Mouse (Mus musculus) gonadal fat pad, adult 2 months (tissue): Measurements from ENCODE around the gene Dmwd. TPM values are rescaled to one million over a fixed set of nuclear protein-coding genes. Genes with fewer than 3 reads are reported as not detected.
"Not testable (repeated sequence)": the region's sequence is repeated elsewhere in the genome, so short reads cannot be mapped to it uniquely, and the experiment has no call there.

Source experiments
- DNase-seq: peaks from one replicate; pipeline ENCODE4 v3.0.0-alpha.2; 2012; ENCODE audit warnings: low read depth
- polyA plus RNA-seq: library from polyadenylated mRNA; depleted of rRNA; stranded (reverse); fragments of >200 nt; gene quantifications from 2 replicates; pipeline ENCODE4 v1.2.3, GENCODE M21; 2012

Gene Dmwd
- polyA plus RNA-seq, 1 experiment, result 61.1 TPM

DNA sequence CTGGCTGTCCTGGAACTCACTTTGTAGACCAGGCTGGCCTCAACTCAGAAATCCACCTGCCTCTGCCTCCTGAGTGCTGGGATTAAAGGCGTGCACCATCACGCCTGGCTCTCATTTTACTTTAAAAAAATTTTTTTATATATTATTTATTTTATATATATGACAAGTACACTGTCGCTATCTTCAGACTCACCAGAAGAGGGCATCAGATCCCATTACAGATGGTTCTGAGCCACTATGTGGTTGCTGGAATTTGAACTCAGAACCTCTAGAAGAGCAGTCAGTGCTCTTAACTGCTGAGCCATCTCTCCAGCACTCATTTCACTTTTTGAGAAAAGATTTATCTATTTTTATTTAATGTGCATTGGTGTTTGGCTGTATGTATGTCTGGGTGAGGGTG, 5.0 kb upstream of the Dmwd start:
- not testable (repeated sequence) for DNase-seq

- DNase-seq, result no peak
Measured at GRCm38 (mm10) chr7:19073504-19073903, 2.5 kb upstream of the Dmwd start.

GRCm38 (mm10) chr7:19074494-19074893, 1.5 kb upstream of the Dmwd start:
- DNase-seq, result no peak

- no peak for DNase-seq
Measured at GRCm38 (mm10) chr7:19075231-19075630, 796 bp upstream of the Dmwd start.

- DNase-seq, result no peak
Measured at GRCm38 (mm10) chr7:19076586-19076991, 562 bp downstream of the Dmwd start.

DNA sequence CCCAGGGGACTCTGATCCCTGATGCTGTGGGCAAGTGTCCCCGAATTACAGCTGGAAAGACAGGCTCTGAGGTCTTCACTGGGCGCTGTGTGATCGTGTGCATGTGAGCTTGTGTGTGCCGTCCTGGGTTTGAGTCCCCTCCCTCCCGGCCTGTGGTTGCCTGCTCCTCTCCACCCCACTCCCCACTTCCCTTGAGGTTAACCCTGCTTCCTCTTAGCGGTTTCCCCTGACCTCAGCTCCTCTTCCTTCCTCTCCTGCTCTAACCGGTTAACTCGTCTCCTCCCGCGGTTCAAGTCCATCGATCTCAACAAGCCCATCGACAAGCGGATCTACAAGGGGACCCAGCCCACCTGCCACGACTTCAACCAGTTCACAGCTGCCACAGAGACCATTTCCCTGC, 1.7 kb downstream of the Dmwd start:
- no peak for DNase-seq

DNA sequence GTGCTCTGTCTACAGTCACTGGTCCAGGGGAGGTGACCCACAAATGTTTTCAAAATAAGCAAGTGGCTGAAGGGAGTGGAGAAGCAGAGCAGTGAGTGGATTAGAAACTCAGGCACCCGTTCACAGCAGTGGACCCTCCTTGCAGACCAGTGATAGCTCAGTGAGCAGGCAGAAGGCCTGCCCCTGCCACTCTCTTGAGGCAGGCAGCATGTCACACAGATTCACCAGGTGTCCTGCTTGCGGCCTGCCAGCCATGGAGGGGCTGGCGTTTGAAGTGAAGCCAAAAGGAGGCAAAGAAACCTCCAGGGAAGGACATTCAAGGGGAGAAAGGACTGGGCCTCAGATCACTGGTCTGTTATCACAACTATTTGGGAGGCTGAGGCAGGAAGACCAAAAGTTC, 2.7 kb downstream of the Dmwd start:
- no peak for DNase-seq

GRCm38 (mm10) chr7:19080451-19080950, 4.5 kb downstream of the Dmwd start:
- DNase-seq, result no peak

GRCm38 (mm10) chr7:19082171-19082570, 6.1 kb downstream of the Dmwd start:
- DNase-seq, result no peak

GRCm38 (mm10) chr7:19083096-19083495, 7.1 kb downstream of the Dmwd start:
- no peak for DNase-seq

DNA sequence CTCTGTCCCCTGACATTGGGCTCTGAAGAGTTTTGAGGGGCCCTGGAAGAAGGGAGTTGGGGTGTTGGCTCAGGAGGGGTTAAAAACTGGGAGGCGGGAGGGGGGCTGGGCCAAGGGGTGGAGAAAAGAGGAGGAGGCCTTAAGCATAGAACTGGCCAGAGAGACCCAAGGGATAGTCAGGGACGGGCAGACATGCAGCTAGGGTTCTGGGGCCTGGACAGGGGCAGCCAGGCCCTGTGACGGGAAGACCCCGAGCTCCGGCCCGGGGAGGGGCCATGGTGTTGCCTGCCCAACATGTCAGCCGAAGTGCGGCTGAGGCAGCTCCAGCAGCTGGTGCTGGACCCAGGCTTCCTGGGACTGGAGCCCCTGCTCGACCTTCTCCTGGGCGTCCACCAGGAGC, 7.7 kb downstream of the Dmwd start, which contains the start of gene Dmpk:
Dmpk (plus strand) TSS at position 149 of the 400 bp plus-strand sequence.
- no peak for DNase-seq

DNA sequence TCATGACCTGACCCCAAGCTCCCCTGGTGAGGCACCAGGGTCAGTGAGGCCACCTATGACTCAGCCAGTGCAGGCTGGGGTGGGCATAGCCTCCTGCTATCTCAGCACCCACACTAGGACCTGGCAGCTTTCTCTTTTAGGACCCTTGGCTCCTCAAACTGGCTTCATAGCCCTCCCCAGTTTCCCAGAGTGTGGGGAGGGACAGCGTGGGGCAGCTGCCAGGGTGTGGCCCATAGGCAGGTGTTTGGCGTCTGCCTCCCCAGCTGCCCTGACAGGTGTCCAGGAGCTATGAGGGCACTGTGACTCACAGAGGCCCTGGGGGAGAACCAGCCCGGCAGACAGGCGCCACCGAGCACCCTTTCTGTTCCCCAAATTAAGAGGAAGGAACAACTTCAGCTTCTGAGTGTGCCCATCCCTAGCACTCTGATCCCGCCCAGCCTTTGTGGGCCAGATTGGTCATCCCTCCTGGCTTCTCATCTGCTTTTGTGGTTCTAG, 8.3 kb downstream of the Dmwd start:
- DNase-seq, result no peak

- DNase-seq, result no peak
Measured at GRCm38 (mm10) chr7:19084921-19085473, 9.0 kb downstream of the Dmwd start.

- DNase-seq, result no peak
Measured at GRCm38 (mm10) chr7:19085495-19085894, 9.5 kb downstream of the Dmwd start.

- no peak for DNase-seq
Measured at GRCm38 (mm10) chr7:19086042-19086441, 10.0 kb downstream of the Dmwd start.

DNA sequence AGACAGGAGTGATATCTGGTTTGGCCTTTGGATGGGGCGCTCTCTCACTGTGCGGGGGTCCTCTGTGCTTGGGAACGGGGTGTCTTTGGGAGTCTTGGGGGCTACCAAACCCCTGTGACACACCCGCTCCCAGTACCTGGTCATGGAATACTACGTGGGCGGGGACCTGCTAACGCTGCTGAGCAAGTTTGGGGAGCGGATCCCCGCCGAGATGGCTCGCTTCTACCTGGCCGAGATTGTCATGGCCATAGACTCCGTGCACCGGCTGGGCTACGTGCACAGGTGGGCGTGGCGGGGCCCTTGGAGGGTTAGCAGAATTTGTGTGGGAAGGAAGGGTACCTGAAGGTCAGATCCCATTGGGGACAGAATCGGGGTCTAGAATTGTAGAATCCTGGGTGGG, 10.7 kb downstream of the Dmwd start:
- no peak for DNase-seq

DNA sequence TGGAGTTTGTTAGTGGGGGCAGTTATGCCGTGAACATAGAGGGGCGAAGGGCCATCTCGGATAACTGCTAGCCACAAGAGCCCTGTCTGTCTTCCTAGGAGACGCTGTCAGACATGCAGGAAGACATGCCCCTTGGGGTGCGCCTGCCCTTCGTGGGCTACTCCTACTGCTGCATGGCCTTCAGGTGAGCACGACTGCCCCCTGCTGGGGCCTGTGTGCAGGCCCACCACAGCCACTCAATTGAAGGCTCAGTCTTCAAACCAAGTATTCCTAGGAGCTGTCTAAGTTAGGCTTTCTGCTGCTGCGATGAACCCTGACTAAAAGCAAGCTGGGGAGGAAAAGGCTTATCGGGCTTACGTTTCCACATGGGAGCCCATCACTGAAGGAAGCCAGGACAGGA, 12.8 kb downstream of the Dmwd start:
- no peak for DNase-seq

- no peak for DNase-seq
Measured at GRCm38 (mm10) chr7:19091913-19092312, 15.9 kb downstream of the Dmwd start.

- no peak for DNase-seq
Measured at GRCm38 (mm10) chr7:19092381-19093173, 16.6 kb downstream of the Dmwd start.

DNA sequence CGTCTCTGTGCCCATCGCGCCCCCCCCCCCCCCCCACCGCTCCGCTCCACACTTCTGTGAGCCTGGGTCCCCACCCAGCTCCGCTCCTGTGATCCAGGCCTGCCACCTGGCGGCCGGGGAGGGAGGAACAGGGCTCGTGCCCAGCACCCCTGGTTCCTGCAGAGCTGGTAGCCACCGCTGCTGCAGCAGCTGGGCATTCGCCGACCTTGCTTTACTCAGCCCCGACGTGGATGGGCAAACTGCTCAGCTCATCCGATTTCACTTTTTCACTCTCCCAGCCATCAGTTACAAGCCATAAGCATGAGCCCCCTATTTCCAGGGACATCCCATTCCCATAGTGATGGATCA, 17.1 kb downstream of the Dmwd start:
- DNase-seq, result no peak

DNA sequence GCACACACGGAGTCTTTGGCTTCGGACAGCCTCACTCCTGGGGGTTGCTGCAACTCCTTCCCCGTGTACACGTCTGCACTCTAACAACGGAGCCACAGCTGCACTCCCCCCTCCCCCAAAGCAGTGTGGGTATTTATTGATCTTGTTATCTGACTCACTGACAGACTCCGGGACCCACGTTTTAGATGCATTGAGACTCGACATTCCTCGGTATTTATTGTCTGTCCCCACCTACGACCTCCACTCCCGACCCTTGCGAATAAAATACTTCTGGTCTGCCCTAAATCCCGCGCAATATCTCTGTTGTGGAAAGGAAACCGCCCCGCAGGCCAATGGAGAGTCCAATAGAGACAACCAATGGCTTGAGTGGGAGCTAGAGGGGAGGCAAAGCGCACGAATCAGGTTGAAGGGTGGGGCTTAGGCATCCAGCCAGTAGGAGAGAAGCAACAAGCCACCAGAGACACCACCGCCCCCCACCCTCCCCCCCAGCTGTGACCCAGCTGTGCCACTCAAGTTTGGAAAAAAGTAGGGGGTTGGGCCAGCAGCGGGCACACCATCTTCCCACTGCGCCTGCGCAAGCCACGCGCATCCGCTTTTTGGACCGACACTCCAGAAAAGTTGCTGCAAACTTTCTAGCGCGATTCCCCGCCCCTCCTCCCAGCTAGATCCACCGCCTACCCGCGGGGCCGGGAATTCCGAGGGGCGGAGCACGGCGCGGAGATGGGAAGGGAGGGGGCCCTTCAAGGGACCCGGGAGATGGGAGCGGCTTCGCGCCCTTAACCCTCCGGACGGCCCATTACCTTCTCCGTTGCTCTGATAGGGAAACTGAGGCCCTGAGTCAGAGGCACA, 17.7 kb downstream of the Dmwd start:
- peak; percentile 40 for DNase-seq

GRCm38 (mm10) chr7:19094471-19094825, 18.4 kb downstream of the Dmwd start, which contains the start of gene Six5:
Gene Six5 (plus strand): TSS chr7:19094594.
- no peak for DNase-seq
